Mouse (Mus musculus) embryonic facial prominence, embryonic 10.5 days (tissue): Measurements from ENCODE around the gene Gm8947. TPM values are rescaled to one million over a fixed set of nuclear protein-coding genes. Genes with fewer than 3 reads are reported as not detected.
"Not testable (repeated sequence)": the region's sequence is repeated elsewhere in the genome, so short reads cannot be mapped to it uniquely, and the experiment has no call there.

ENCODE experiments used
- DNase-seq: peaks from one replicate; pipeline ENCODE4 v3.0.0-alpha.2; 2017; ENCODE audit warnings: low spot score
- H3K27ac ChIP-seq: fragments of 300-500 bp; sonication (generic); replicated peaks from 2 replicates; pipeline ENCODE4 v1.5.1; 2016; ENCODE audit warnings: mild to moderate bottlenecking
- H3K27me3 ChIP-seq: fragments of 300-500 bp; sonication (generic); replicated peaks from 2 replicates; pipeline ENCODE4 v1.6.1; 2016; ENCODE audit warnings: low read depth, mild to moderate bottlenecking; ENCODE audit not compliant: poor library complexity, severe bottlenecking
- H3K36me3 ChIP-seq: fragments of 300-500 bp; sonication (generic); replicated peaks from 2 replicates; pipeline ENCODE4 v1.6.1; 2016; ENCODE audit warnings: mild to moderate bottlenecking, moderate library complexity
- H3K4me1 ChIP-seq: fragments of 300-500 bp; sonication (generic); 2 replicates; pipeline ENCODE4 v1.6.1; 2016
- H3K4me3 ChIP-seq: fragments of 300-500 bp; sonication (generic); 2 replicates; pipeline ENCODE4 v1.5.1; 2016; ENCODE audit warnings: mild to moderate bottlenecking, moderate library complexity
- H3K9me3 ChIP-seq: fragments of 300-500 bp; sonication (generic); 2 replicates; pipeline ENCODE4 v1.6.1; 2016; ENCODE audit warnings: mild to moderate bottlenecking
- WGBS: fragments of 180-500 bp; shearing (Covaris S2); methylation state at CpG from one replicate; pipeline ENCODE4 v1.1.7; 2016; 5-methylcytosine and 5-hydroxymethylcytosine counted together
- polyA plus RNA-seq: library from polyadenylated mRNA; unstranded; fragments of >200 nt; fragmentation: Nextera tagmentation; extraction: Ambion mirVana; gene quantifications from 2 replicates; pipeline ENCODE4 v1.2.1, GENCODE M21; 2016

Gene Gm8947
- polyA plus RNA-seq, result not detected in 2 replicates

DNA sequence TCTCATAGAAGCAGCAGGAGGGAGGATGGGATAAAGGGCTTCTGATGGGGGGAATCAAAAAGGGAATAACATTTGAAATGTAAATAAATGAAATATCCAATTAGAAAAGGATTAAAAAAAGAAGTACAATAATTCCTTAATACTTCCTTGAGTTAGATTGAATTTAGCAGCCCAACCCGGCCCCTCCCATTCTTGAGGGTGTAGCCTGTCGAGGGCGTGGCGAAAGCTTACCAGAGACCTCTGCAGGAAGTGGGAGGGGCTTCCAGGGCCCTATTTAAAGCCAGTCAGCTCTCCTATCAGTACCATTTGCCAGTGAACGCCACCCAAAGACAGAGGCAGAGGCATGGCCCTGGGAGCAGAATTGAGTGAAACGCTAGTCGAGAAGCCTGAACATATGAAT lies at the start of gene Gm8947:
Gene Gm8947 (plus strand): TSS at position 302 of the 400 bp plus-strand sequence.
- H3K4me3 ChIP-seq, H3K27me3 ChIP-seq, H3K9me3 ChIP-seq, H3K36me3 ChIP-seq, H3K27ac ChIP-seq, H3K4me1 ChIP-seq, DNase-seq: not testable (repeated sequence)
- WGBS, result 100% methylated on average over 1 of the region's 7 CpGs

DNA sequence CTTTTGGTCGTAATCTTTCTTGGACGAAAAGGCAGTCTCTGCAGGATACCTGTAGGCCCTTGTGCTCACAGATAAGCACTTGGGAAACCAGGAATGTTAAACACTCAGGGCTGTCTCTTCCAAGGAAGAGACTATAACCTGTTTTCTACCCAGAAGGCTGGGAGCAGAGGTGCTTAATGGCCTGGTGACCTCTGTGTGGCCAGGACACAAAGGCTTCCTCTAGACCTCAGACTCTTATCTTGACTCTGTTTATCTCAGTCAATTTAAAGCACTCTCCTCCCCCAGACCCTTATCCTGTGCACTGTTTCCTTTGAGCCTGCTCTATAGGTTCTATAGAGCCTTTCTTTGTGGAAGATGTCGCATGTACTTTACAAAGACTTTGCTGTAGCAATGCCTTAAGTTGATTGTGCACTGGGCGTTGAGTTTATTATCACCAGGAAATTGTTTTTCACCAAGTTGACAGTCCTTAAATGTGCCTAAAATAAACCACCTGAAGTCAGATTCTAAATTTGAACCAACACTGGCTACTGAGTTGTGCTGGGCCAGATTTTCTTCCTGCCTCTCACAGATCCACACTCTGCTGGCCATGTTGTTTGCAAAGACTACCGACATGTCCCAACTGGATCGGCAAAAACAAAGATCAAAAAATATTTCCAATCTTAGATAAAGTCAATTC lies 47.6 kb upstream of the Gm8947 start:
- 80% methylated on average over 6 of the region's 6 CpGs for WGBS
- Histone ChIP-seq H3K27me3 (no peaks in the 10 kb centered on the region), H3K27ac (no peak overlapping the region), H3K4me3 (no peak overlapping the region), H3K36me3 (no peaks in the 10 kb centered on the region), H3K9me3 (no peaks in the 10 kb centered on the region), H3K4me1 (peaks cover 11% of the 10 kb centered on the region)
- DNase-seq, result no peak

DNA sequence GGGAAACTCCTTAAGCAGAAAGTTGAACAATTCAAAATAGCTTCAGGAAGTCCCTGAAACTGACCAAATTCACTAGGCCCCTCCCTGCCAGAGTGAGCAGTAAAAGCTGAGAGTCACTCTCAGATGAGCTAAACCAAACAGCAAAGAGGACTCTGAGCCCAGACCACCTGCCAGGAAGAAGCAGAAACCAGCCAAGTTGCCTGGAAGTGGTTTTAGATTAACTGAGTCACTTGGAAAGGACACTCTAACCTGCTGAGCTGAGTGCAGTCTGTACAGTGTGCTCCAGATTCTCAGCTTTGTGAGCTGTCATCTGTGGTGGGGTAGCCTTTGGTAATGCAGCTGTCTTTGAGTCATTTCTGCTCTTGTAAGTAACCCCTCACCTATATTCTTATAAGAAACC lies 44.4 kb upstream of the Gm8947 start:
- no peaks in the 10 kb centered on the region for H3K27me3 ChIP-seq
- no peaks in the 10 kb centered on the region for H3K4me1 ChIP-seq
- H3K27ac ChIP-seq, result no peak overlapping the region
- DNase-seq, result no peak
- H3K9me3 ChIP-seq, result no peaks in the 10 kb centered on the region
- no peak overlapping the region for H3K4me3 ChIP-seq
- no peaks in the 10 kb centered on the region for H3K36me3 ChIP-seq

DNA sequence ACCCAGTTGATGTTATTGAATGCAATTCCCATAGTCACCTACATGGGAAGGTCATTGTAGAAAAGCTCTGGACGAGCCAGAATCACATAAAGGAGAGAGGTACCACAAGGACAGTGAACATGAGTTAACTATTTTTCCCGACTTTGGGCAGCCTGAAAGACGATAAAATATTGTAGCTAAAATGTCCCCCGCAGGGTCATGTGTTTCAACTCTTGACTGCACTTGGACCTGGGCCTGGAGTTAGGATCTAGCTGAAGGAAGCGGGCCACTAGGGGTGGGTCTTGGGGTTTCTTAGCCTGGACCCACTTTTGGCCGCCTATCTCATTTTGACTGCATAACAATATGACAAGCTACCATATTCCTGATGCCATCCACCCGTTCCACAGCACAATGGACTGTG lies 42.0 kb upstream of the Gm8947 start:
- Histone ChIP-seq H3K27ac (no peak overlapping the region), H3K4me1 (no peaks in the 10 kb centered on the region), H3K4me3 (no peak overlapping the region), H3K36me3 (no peaks in the 10 kb centered on the region), H3K9me3 (no peaks in the 10 kb centered on the region), H3K27me3 (no peaks in the 10 kb centered on the region)
- DNase-seq, result no peak
- WGBS, result 88% methylated on average over 7 of the region's 7 CpGs

DNA sequence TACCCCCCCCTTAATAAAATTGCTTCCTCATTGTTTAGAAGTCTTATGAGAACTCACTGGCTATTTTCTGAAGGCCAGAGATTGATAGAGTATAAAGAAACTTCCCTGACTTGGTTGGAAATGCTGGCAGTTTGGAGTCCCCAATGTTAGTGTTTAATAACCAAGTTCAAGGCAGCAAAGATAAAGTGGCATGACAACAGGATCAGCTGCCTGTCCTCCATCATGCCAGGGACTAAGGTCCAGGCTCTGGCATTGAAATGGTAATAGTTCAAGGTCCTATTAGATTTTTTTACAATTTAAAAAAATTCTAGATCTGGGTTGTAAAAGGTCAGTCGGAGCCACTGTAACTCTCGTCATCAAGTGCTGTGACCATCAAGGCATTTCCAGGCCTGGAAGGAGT lies 41.1 kb upstream of the Gm8947 start:
- Histone ChIP-seq H3K4me3 (no peak overlapping the region), H3K27ac (no peak overlapping the region), H3K36me3 (no peaks in the 10 kb centered on the region), H3K27me3 (no peaks in the 10 kb centered on the region), H3K4me1 (no peaks in the 10 kb centered on the region), H3K9me3 (no peaks in the 10 kb centered on the region)
- no peak for DNase-seq
- 64% methylated on average over 2 of the region's 2 CpGs for WGBS

DNA sequence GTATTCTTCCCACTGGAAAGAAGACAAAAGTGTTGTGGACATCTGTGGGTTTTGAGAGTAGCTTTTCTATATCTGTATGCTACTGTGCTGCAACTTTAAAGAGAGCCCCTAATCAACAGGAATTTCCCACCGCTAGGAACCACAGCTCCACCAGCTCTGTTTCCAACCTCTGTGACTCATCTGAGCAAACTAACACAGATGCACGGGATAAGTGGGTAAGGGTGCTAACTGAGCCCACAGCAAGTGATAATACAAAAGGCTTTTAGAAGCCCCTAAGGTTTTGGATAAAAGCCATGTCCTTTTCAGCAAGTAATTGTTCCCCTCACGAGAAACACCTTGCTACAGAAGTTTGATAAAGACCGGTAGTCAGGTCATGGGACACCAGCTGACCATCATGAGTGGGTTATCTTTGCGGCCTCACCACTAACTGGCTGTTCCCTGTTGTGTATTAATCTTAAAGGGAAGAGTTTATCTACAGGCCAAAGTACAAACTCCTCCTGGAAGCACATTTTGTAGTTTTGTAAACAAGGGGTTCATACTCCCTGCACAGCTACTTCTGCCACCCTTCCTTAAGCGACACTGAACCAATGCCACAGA lies 39.0 kb upstream of the Gm8947 start:
- Histone ChIP-seq H3K4me1 (no peaks in the 10 kb centered on the region), H3K27me3 (no peaks in the 10 kb centered on the region), H3K4me3 (no peak overlapping the region), H3K36me3 (no peaks in the 10 kb centered on the region), H3K9me3 (no peaks in the 10 kb centered on the region), H3K27ac (no peak overlapping the region)
- no peak for DNase-seq
- WGBS, result 92% methylated on average over 6 of the region's 6 CpGs

DNA sequence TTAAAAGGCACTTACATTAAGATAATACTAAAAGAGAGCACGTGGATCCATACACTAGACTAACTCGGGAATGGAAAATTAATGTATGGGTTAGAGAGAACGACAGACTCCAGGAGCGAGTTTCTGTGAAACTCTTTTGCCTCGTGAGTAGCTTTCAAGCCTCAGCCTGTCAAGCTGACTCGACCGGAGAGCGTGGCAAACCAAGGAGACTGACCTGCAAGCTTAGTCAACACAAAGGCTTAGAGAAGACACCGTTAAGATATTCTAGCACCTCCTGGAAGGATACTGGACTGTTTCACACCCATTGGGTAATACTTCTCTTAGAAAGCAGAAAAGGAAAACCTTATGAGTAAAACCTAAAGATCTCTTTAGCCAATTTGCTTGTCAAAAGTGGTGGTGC lies 38.0 kb upstream of the Gm8947 start:
- H3K27ac ChIP-seq, H3K4me3 ChIP-seq: not testable (repeated sequence)
- WGBS, result 94% methylated on average over 9 of the region's 9 CpGs

DNA sequence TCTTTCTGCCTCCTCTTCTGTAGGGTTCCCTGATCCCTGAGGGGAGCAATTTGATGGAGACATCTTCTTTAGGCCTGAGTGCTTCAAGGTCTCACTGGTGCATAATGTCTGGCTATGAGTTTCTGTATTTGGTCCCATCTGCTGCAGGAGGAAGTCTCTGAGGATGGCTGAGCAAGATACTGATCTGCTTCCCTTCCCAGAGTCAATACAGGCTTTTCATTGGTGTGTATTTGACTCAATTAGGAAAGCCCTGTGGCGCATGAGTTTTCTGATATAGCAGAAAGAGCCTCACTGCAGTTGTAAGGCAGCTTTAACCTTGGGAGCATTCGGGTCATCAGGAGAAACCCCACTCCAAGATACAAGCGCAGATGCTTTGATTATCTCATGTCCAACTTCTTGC lies 36.0 kb upstream of the Gm8947 start:
- Histone ChIP-seq H3K36me3 (no peaks in the 10 kb centered on the region), H3K4me1 (peaks cover 7% of the 10 kb centered on the region), H3K9me3 (no peaks in the 10 kb centered on the region), H3K27ac (no peak overlapping the region), H3K27me3 (no peaks in the 10 kb centered on the region), H3K4me3 (no peak overlapping the region)
- no peak for DNase-seq
- 89% methylated on average over 3 of the region's 3 CpGs for WGBS

More for the DNA sequence above, 38.0 kb upstream of the Gm8947 start:
- H3K4me1 ChIP-seq, H3K27me3 ChIP-seq, H3K36me3 ChIP-seq, DNase-seq, H3K9me3 ChIP-seq: not testable (repeated sequence)

DNA sequence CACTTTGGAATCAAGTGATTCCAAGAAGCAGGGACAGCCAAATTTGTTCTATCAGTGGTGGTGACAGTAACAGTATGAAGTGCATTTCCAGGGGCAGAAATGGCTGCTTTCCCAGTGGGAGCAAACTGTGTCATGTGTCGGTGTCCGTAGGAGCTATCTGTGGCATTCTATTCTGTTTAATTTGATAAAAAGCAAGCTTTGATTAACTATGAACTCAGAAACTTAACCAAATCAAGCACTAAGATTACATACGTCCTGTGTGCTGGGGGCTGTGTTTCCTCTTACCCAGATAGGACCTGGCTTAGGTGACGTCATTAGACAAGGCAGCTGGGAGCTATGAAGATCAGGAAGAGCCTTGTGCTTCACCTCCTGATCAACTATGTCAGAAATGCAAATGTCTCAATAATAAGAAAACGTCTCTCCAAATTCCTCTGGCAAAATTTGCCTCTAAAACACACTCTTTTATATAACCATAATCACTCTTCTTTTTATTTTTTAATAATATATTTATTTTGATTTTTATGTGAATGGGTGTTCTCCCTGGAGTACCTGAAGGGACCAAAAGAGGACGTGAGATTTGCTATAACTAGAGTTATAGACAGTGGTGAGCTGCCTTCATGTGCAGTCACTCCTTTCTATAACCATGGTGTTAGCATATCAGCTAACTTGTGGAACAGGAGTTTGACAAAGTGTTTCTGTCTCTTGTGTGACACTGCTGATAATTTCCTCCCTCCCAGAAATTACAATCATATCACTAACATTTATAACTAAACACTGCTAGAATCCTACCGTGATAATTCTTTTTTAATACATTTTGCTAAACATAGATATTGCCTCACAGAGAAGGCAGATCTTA lies 35.2 kb upstream of the Gm8947 start:
- WGBS, result 81% methylated on average over 7 of the region's 7 CpGs
- DNase-seq, result no peak
- H3K36me3 ChIP-seq, result no peaks in the 10 kb centered on the region
- H3K4me1 ChIP-seq, result peaks cover 7% of the 10 kb centered on the region
- H3K27ac ChIP-seq, result no peak overlapping the region
- no peaks in the 10 kb centered on the region for H3K27me3 ChIP-seq
- no peaks in the 10 kb centered on the region for H3K9me3 ChIP-seq
- no peak overlapping the region for H3K4me3 ChIP-seq

DNA sequence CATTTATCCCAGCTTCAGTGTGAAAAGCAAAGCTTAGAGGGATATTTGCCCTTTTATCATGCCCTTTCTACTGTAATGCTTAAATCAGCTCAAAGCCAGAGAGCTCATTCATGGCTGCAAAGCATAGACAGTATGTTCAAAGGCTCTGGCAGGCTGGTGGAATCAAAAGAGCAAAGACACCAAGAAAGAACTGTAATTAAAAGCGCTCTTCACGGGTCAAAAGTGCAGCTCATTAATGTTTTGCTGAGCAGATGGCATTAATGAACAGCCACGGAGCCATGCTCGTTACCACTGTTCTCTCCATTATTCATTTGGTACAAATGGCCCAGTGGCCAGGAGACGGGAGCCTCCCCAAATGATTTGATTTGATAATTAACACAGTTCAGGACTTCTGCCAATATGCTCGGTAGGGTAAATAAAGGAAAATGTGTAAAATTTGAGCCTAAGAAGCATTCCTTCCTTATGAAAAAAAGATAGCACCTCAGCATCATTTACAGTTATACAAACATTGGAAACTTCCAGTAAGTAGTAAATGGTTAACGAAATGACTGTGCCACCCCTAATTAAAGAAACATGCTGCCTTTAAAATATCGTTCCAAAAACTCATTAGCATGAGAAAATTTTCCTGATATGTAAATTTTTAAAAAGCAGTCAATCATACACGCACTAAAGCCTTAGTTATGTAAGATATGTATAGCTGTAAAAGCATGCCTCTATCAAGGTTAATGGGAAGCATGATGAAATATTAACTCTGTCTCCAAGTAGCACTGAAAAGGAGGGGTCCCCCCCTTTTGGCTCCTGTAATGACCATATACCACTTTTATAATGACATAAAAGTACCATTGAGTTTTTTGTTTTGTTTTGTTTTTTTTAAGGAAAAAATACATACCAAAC lies 34.0 kb upstream of the Gm8947 start:
- Histone ChIP-seq H3K27ac (no peak overlapping the region), H3K4me3 (no peak overlapping the region), H3K4me1 (peaks cover 7% of the 10 kb centered on the region), H3K27me3 (no peaks in the 10 kb centered on the region), H3K9me3 (no peaks in the 10 kb centered on the region), H3K36me3 (no peaks in the 10 kb centered on the region)
- 65% methylated on average over 9 of the region's 9 CpGs for WGBS
- DNase-seq, result no peak

DNA sequence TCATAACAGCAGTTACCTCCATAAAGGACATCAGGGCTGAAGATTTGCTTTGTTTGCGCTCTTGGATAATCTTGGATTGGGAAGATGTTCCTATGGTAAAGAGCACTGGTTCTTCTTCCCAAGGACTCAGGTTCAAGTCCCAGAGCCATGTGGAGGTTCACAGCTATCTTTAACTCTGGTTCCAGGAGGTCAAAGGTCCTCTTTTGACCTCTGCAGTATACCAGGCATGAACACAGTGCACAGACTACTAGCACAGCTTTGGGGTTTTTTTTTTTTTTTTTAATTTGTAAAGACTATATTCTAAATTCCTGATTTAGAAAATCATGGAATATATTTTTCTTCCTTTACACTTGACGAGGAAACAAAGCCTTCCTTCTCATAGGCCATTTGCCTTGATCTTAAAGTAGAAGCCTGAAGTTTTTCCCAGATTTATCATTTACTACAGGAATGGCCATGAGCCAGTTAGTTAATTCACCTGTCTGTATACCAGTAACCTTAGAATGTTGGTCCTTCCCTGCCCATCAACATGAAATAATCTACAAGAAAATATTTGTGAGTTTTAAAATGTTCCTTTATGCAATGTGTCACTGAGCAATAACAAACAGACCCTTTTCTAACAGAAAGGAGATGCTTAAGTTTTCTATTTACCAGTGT lies 33.2 kb upstream of the Gm8947 start:
- no peaks in the 10 kb centered on the region for H3K36me3 ChIP-seq
- H3K27ac ChIP-seq, result no peak overlapping the region
- H3K27me3 ChIP-seq, result no peaks in the 10 kb centered on the region
- H3K4me1 ChIP-seq, result peaks cover 7% of the 10 kb centered on the region
- no peaks in the 10 kb centered on the region for H3K9me3 ChIP-seq
- WGBS, result 87% methylated on average over 2 of the region's 2 CpGs
- DNase-seq, result no peak
- H3K4me3 ChIP-seq, result no peak overlapping the region

DNA sequence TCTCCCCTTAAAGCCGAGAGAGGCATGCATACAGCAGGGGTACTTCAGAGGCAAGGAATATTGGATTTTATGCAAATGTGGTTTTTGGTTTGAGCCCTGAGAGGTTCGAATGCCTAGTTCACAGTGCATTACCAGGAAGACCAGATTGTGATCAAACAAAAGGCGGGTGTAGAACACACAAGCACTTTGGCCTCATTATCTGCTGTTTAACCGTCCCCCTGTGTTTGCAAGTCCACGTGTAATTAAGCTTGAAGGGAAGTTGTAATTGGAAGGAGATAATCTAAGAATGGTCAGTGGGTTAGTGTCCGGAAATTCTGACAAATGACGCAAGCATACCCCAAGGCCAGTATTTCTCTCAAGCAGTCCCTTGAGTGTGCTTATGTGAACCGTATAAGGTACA lies 26.1 kb upstream of the Gm8947 start:
- H3K27me3 ChIP-seq, result no peaks in the 10 kb centered on the region
- 34% methylated on average over 8 of the region's 8 CpGs for WGBS
- H3K9me3 ChIP-seq, result no peaks in the 10 kb centered on the region
- no peak overlapping the region for H3K27ac ChIP-seq
- H3K4me1 ChIP-seq, result peaks cover 26% of the 10 kb centered on the region
- H3K36me3 ChIP-seq, result no peaks in the 10 kb centered on the region
- no peak overlapping the region for H3K4me3 ChIP-seq
- DNase-seq, result no peak
